Mouse (Mus musculus): Measurements from ENCODE around the gene Slc46a2. TPM values are rescaled to one million over a fixed set of nuclear protein-coding genes. Genes with fewer than 3 reads are reported as not detected.

The Slc46a2 gene
- polyA plus RNA-seq, 1 experiment, result not detected

GRCm38 (mm10) chr4:59894977-59895575 is 19.8 kb downstream of the Slc46a2 start:
- Histone ChIP-seq H3K4me3 (ENCODE audit: insufficient read depth, low read depth, low read length) (no peak overlapping the region), H3K27ac (ENCODE audit: insufficient read depth, low read depth, low read length) (no peak overlapping the region), H3K4me1 (ENCODE audit: control insufficient read depth, insufficient read depth, low read length) (peaks cover 14% of the 10 kb centered on the region)
- TF ChIP-seq POLR2A (IDR thresholded peaks at IDR 0.05; ENCODE audit: insufficient read depth, low read depth, low read length) (no peak), CTCF (IDR thresholded peaks at IDR 0.05; ENCODE audit: insufficient read depth, low read depth, low read length) (no peak)
- 93% methylated on average over 3 of the region's 3 CpGs for WGBS

GRCm38 (mm10) chr4:59894415-59894814 is 20.4 kb downstream of the Slc46a2 start:
- TF ChIP-seq CTCF (IDR thresholded peaks at IDR 0.05; ENCODE audit: insufficient read depth, low read depth, low read length) (no peak), POLR2A (IDR thresholded peaks at IDR 0.05; ENCODE audit: insufficient read depth, low read depth, low read length) (no peak)
- Histone ChIP-seq H3K4me1 (ENCODE audit: control insufficient read depth, insufficient read depth, low read length) (peaks cover 14% of the 10 kb centered on the region), H3K4me3 (ENCODE audit: insufficient read depth, low read depth, low read length) (no peak overlapping the region), H3K27ac (ENCODE audit: insufficient read depth, low read depth, low read length) (no peak overlapping the region)
- 93% methylated on average over 8 of the region's 8 CpGs for WGBS

- Histone ChIP-seq H3K4me3 (ENCODE audit: insufficient read depth, low read depth, low read length) (no peak overlapping the region), H3K4me1 (ENCODE audit: control insufficient read depth, insufficient read depth, low read length) (peaks cover 16% of the 10 kb centered on the region), H3K27ac (ENCODE audit: insufficient read depth, low read depth, low read length) (no peak overlapping the region)
- WGBS, result 49% methylated on average over 5 of the region's 5 CpGs
- TF ChIP-seq POLR2A (IDR thresholded peaks at IDR 0.05; ENCODE audit: insufficient read depth, low read depth, low read length), result no peak
- no peak for TF ChIP-seq CTCF (IDR thresholded peaks at IDR 0.05; ENCODE audit: insufficient read depth, low read depth, low read length)
Measured at GRCm38 (mm10) chr4:59892731-59893130, 22.1 kb downstream of the Slc46a2 start.

GRCm38 (mm10) chr4:59891723-59892416 is 23.0 kb downstream of the Slc46a2 start:
- H3K4me3 ChIP-seq (ENCODE audit: insufficient read depth, low read depth, low read length), result no peak overlapping the region
- no peak for TF ChIP-seq CTCF (IDR thresholded peaks at IDR 0.05; ENCODE audit: insufficient read depth, low read depth, low read length)
- TF ChIP-seq POLR2A (IDR thresholded peaks at IDR 0.05; ENCODE audit: insufficient read depth, low read depth, low read length), result no peak
- 60% methylated on average over 10 of the region's 10 CpGs for WGBS
- H3K4me1 ChIP-seq (ENCODE audit: control insufficient read depth, insufficient read depth, low read length), result peaks cover 16% of the 10 kb centered on the region
- H3K27ac ChIP-seq (ENCODE audit: insufficient read depth, low read depth, low read length), result no peak overlapping the region

- no peak overlapping the region for H3K4me3 ChIP-seq (ENCODE audit: insufficient read depth, low read depth, low read length)
- no peak overlapping the region for H3K27ac ChIP-seq (ENCODE audit: insufficient read depth, low read depth, low read length)
- H3K4me1 ChIP-seq (ENCODE audit: control insufficient read depth, insufficient read depth, low read length), result peaks cover 16% of the 10 kb centered on the region
- TF ChIP-seq POLR2A (IDR thresholded peaks at IDR 0.05; ENCODE audit: insufficient read depth, low read depth, low read length) (no peak), CTCF (IDR thresholded peaks at IDR 0.05; ENCODE audit: insufficient read depth, low read depth, low read length) (no peak)
- WGBS, result 85% methylated on average over 6 of the region's 6 CpGs
Measured at GRCm38 (mm10) chr4:59890086-59890600, 24.7 kb downstream of the Slc46a2 start.

GRCm38 (mm10) chr4:59888014-59888413 is 26.8 kb downstream of the Slc46a2 start:
- 77% methylated on average over 5 of the region's 5 CpGs for WGBS
- TF ChIP-seq CTCF (IDR thresholded peaks at IDR 0.05; ENCODE audit: insufficient read depth, low read depth, low read length), result no peak
- TF ChIP-seq POLR2A (IDR thresholded peaks at IDR 0.05; ENCODE audit: insufficient read depth, low read depth, low read length), result no peak
- Histone ChIP-seq H3K4me3 (ENCODE audit: insufficient read depth, low read depth, low read length) (no peak overlapping the region), H3K27ac (ENCODE audit: insufficient read depth, low read depth, low read length) (no peak overlapping the region), H3K4me1 (ENCODE audit: control insufficient read depth, insufficient read depth, low read length) (peaks cover 14% of the 10 kb centered on the region)

- no peak overlapping the region for H3K27ac ChIP-seq (ENCODE audit: insufficient read depth, low read depth, low read length)
- 75% methylated on average over 5 of the region's 5 CpGs for WGBS
Measured at GRCm38 (mm10) chr4:59887011-59887410, 27.8 kb downstream of the Slc46a2 start.

GRCm38 (mm10) chr4:59886281-59886680 is 28.6 kb downstream of the Slc46a2 start:
- H3K4me3 ChIP-seq (ENCODE audit: insufficient read depth, low read depth, low read length), result no peak overlapping the region
- WGBS, result 95% methylated on average over 6 of the region's 6 CpGs
- TF ChIP-seq POLR2A (IDR thresholded peaks at IDR 0.05; ENCODE audit: insufficient read depth, low read depth, low read length) (no peak), CTCF (IDR thresholded peaks at IDR 0.05; ENCODE audit: insufficient read depth, low read depth, low read length) (no peak)
- H3K27ac ChIP-seq (ENCODE audit: insufficient read depth, low read depth, low read length), result no peak overlapping the region
- H3K4me1 ChIP-seq (ENCODE audit: control insufficient read depth, insufficient read depth, low read length), result peaks cover 6% of the 10 kb centered on the region

More at GRCm38 (mm10) chr4:59887011-59887410, 27.8 kb downstream of the Slc46a2 start:
- TF ChIP-seq CTCF (IDR thresholded peaks at IDR 0.05; ENCODE audit: insufficient read depth, low read depth, low read length) (no peak), POLR2A (IDR thresholded peaks at IDR 0.05; ENCODE audit: insufficient read depth, low read depth, low read length) (no peak)
- Histone ChIP-seq H3K4me3 (ENCODE audit: insufficient read depth, low read depth, low read length) (no peak overlapping the region), H3K4me1 (ENCODE audit: control insufficient read depth, insufficient read depth, low read length) (peaks cover 9% of the 10 kb centered on the region)

- Histone ChIP-seq H3K4me1 (ENCODE audit: control insufficient read depth, insufficient read depth, low read length) (peaks cover 2% of the 10 kb centered on the region; the same call in 1 of the 2 replicates), H3K4me3 (ENCODE audit: insufficient read depth, low read depth, low read length) (no peak overlapping the region), H3K27ac (ENCODE audit: insufficient read depth, low read depth, low read length) (no peak overlapping the region)
- TF ChIP-seq CTCF (IDR thresholded peaks at IDR 0.05; ENCODE audit: insufficient read depth, low read depth, low read length) (no peak), POLR2A (IDR thresholded peaks at IDR 0.05; ENCODE audit: insufficient read depth, low read depth, low read length) (no peak)
- 87% methylated on average over 6 of the region's 6 CpGs for WGBS
Measured at GRCm38 (mm10) chr4:59884136-59884696, 30.6 kb downstream of the Slc46a2 start.

Data from olfactory bulb, adult 2 months (tissue).